Mouse (Mus musculus) kidney, postnatal 36 days (tissue): Measurements from ENCODE around the gene Stk17b.

Experiments
- DNase-seq, 2 experiments: peaks; one replicate each; pipeline ENCODE4 v3.0.0; 2021 to 2022; ENCODE audit warnings: mixed read lengths in 2 of 2

The Stk17b gene

DNA sequence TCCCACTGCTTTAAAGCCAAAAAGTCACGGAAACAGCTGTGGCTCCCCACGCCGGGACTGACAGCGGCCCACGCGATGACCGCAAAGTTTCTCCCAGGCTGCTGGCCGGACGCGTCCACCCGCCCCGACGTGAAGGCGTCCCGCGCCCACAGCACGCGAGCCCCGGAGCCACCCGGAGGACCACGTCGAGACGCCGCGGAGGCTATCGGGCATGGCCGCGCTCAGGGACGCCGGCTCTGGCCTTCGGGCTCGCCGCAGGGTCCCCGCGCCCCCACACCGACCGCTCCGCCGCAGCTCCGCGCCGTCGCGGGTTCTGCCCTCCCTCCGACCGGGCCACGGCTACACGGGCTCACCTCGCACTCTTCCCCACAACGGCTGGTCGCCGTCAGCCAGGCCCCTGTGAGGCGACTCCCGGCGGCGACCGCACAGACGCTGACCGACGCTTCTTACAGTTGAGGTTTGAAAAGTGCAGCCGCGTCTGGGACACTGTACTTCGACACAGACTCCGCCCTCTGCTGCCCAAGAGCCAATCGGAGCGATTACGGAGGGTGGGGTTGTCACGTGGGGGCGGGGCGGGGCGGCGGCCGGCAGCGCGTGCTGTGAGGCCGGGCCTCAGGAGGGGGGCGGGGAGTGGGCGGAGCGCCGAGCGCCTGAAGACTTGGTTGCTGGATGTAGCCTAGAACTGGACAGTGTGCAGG, at the start of gene Stk17b:
Gene Stk17b, minus strand, starts transcription at position 504 of the 698 bp plus-strand sequence.
- DNase-seq: peak; percentile 96 to 98

DNA sequence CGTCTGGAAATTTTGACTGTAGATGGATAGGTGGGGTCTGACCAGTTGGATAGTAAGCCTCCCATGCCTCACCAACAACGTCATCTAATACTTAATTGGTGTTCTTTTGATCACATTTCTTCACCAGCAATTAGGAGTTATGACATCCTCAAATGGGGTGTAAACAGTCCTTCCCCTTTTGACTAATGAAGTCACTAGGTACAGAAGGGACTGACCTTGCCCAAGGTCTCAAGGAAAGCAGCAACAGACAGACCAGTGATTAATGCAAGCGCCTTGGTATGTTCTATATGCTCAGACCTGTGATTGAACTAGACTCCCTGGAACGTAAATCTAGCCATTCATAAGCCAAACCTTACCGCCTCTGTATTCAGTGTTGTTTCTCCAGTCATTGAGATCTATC, 45.3 kb upstream of the Stk17b start:
- DNase-seq: no peak

DNA sequence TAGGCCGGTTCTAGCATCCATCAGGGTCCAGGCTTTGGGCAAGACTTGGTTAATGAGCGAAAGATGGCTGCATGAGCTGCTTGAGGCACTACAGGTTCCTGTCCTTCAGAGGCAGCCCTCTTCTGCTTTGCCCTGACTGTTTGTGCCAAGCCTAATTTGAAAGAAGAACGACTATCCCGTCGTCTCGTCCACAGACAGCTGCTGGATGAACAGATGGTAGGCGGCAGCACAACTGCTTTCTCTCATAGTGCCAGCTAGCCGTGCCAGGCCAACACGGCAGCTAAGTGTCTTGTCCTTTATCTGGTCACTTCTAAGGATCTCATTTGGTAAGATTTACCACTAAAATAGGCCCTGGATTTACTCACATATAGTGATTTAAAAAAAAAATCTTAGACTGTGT, 44.1 kb upstream of the Stk17b start:
- DNase-seq: no peak

DNA sequence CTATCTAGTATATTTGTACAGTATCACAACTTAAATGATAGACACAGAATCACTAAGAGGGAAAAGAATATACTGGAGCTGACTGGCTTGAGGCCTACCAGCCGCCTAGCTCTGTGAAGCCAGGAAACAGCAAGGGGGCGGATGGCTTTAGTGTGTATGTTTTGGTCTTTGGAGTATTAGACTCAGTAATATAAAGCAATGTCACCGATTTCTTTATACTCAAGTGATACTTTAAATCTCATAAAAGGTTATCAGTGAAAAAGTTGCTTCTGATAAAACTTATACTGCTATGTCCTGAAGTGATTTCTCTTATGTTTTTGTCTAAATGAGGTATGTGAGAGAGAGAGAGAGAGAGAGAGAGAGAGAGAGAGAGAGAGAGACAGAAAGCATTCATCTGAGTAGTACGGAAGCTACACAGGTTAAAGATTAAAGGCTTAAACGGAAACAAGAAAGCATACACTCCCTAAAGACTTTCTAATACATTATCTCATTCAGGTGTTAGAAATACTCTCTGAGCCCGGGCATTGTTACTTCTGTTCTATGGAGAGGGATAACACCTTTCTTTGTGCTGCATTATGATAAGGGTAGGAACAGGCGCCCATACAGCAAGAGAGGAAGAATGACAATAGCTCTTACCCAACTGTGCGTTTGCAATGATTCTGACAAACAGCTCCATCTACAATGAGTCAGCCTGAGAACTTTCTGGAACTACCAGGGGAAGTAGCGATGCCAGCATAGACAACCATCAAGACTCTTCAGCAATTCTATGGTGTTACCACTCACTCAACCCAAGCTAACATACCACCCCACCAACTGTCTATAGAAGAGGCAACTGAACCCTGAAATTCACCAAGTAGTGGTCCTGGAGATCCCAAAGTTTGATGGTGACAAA, 39.7 kb upstream of the Stk17b start:
- no peak for DNase-seq

DNA sequence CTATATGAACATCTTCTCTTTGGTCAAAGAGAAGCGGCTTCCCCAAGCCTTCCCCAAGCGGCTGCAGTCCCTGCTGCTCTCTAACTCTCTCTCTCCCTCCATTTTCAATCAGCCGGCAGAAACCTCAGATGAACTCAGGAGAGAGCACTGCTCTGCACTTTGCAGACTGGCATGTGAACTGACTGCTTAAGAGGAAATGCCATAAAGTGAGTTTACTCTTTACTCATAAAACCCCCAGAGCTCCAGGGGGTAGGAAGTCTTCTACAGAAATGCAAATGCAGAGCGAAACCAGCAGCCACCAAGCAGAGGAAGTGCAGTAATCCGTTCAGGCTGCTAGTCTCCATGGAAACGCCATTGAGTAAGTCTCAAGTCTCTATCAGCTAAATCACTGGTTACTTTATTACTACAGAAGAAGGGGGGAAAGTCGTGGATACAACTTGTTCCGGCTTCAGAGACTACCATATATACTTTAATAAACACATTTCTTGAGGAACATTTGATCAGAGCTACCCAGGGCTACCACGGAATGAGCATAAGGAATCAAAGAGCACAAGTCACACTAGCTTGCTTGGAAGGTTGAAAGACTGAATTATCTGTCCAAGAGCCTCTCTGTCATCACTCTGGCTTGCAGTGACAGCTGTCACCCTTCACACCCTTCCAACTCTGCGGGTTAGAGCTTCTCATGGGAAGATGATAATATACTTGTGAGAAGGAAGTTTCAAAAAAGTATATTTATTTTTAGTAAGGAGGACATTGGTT, 38.8 kb upstream of the Stk17b start:
- peak; percentile 34 to 65 for DNase-seq

DNA sequence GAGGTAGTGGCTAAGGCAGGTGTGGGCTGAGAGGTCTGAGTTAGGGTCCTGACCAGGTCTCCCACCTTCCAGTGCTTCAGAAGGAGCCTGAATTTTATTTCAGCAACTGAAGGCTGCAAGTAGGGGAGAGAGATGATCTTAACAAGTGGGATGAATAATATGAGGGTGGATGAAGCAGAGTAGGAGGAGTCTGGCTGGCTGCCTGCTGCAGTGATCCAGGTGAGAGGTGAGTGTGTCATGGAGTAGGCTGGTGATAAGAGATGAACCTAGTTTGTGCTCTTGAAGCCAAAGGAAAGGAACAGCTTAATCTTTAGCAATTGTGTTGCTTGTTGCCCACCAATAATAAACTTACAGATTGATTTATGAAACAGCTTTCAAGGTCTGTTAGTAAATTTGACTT, 37.0 kb upstream of the Stk17b start:
- no peak for DNase-seq

DNA sequence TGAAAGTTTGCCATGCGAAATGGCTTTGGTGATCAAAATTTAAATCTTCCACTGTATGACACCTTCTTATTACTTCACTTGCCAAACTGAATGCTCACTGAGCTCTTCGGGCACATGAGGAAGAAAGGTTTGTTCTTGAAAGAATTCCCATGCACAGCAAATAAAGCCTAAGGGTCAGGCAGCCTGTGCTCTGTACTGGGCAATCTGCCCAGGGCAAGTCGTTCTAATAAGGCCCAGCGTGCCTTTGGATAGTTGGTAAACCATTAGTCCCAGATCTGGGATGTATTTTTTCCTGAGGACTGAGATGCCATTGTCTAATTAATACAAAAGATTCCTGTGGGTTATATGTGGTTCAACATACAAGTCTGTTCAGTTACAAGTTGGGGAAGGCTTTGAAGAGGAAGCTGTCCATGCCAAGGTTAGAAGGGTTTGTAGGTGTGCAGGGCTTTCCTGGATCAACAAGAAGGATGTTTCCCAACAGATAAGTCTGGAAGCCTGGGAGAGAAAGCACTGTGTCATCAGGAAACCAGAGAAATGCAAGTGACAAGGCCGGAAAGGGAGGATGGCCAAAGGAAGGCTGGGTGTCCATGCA, 35.1 kb upstream of the Stk17b start:
- peak; percentile 49 to 60 for DNase-seq

DNA sequence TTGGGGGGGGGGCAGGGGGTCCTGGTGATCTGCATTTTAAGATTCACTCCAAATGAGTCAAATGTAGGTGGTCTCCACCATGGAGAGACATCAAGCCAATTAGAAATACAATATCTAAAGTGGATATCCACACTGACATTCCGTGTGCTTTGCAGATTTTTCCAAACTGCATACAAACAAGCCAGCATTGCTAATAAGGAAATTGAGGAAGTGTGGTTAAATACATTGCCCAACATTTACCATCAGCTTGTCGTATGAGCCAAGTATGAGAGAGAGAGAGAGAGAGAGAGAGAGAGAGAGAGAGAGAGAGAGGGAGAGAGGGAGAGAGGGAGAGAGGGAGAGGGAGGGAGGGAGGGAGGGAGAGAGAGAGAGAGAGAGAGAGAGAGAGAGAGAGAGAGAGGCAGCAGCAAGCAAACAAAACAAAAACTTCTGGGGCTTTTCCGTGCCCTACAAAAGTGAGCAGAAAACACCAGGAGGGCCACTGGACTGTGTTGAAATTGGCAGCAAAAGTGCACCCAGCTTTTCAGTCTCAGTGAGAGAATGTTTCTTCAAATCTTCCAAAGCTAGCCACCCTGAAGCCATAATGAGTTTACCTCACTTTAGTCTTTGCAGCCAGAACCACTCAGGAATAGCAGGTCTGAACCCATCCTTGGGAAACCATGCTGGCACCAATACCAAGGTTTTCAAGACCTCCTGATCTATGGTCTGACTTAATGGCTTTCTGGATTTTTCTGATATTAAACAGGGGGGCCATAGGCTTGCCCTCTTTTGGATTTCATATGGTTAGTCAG, 33.2 kb upstream of the Stk17b start:
- DNase-seq: no peak

DNA sequence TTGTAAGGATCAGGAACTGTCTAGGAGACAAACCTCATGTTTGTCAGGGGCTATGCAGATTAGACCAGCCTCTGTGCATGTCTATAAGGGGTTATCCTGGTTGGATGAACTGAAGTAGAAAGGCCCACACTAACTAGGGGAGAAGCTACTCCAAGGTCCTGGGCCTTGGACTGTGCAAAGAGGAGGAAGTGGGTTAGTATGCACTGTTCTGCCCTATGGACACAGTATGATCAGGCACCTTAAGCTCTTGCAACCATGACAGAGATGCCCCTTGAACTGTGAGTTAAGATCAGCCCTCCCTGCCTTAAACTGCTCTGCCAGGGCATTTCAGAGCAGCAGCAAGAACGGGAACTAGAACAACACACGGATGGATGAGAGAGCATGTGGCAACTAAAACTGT, 31.3 kb upstream of the Stk17b start:
- DNase-seq: no peak

DNA sequence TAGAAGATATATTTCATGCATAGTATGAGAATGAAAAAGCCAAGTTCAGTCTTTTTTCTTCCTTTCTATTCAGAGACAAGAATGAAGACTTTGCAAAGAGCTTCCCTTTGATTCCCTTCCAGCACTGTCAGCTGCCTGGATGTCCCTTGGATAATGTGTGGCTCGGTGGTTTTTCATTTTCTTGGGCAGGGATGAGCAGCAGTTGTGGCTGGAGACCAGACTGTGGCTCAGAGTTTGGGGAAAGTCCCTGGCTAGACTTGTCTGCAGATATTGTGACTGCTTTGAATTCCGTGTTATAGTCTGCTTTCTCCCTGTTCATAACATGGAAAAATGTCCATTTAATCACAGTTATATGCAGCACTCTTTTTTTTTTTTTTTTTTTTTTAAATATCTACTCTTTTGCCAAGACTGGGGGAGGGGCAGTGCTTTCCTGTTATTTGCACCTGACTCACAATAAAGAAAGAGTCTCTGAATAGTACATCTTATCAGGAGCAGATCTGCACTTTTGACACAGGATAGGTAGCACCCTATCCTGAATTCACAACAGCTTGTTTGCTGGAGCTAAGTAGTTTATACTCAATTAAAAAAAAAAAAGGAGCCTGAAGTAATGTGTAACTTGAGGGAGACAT, 29.2 kb upstream of the Stk17b start:
- peak; percentile 41 to 54 for DNase-seq

DNA sequence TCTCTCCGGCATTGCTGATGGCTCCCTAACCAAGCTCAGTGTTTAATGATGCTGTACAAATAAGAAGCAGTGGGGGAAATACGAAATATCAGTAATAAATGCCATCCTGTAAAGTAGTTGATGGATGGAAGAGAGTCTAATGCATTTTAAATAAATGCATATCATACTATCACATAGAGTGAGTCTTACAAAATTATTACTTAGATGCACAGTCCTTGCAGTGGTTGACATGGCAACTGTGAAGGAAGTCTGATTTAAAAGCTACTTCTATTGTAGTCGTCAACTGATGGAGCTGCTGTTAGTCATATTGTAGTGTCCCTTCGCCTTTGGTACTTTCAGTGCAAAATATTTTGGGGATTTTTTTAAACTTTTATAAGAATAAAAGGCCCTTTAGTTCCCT, 26.9 kb upstream of the Stk17b start:
- no peak for DNase-seq

DNA sequence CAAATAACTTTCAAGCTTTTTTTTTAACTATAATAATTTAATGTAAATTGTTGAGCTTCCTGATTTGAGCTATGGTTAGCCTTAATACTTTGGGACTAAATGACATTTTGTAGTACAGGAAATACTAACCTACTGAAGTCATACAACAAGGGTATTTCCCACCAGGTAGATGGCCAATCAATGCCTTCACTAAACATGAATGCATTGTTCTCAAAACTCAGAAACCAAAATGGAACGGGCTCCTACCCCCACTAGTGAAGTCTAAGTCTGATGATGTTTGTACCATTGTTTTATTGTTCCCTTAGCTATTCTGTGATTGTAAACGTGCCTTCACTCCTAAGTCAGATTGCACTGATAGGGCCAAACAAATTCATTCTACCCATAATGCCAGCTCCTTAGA, 23.2 kb upstream of the Stk17b start:
- DNase-seq: no peak

DNA sequence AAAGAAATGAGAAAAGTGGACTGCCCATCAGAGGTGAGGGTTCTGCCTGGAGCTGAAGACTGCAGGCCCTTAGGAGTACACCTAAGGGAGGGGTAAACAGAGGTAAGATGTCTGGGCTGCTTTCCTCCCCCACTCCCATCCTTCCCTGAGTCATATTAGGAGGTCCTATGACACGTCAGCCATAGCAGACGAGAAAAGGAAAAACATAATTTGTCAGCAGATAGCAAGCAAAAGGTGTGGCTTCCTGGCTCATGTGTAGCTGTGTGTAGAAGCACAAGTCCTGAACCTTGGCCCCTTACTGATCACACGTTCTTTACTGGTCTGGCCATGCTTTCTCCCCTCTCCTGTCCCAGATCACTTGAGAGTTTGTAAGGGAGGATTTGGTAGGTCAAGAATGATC, 12.8 kb upstream of the Stk17b start:
- no peak for DNase-seq

DNA sequence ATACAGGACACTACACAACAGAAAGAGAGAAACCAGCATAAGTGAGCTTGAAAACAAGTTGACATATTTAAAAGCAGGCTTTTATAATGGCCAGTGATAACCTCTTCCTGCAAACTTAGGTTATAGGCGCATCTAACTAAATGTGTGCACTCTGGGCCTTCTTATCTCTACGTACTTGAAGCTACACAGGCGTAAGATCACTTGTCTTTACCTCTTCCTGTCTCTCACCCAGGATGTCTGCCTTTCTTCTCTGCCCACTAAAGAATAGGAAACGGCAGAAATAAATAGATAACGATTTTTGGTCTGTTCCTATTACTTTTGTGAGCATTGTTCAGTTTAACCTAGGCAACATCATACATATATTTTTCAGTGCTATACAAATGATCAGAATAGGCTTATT, 12.1 kb upstream of the Stk17b start:
- no peak for DNase-seq

DNA sequence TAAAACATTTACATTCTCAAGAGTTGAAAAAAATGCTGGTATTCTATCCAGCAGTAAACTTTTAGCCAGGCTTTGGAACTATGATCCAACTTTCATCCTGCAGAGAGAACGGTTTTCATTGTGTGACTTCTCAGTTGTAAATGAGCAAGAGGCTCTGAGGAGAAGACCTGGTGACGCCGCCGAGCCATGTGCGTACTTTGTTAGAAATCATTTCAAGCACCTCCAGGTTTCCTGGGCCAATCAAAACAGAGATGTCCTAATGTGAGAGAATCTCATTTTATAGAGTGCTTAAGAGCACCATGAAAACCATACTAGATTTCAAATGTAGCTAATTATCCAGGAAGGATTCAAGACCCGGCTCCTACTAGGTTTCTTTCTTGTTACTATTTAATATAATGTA, 11.2 kb upstream of the Stk17b start:
- DNase-seq: no peak

DNA sequence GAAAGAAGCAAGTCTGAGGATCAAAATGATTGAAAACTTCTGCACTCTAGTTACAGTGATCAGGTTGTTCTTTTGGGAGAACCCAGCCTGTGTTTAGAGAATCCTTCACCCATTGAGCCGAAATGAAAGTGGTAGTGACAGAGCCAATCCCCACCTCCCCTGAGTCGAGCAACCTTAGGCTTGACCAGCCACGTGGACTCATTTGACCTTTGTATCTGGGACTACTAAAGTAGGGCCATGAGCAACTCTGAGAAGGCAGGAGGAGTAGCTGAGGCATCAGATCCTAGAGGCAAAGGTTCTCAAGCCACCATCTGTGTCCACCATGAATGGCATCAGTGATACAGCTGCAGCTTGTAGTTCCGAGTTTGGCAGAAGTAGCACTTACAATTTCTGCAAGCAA, 10.6 kb upstream of the Stk17b start:
- DNase-seq: no peak

DNA sequence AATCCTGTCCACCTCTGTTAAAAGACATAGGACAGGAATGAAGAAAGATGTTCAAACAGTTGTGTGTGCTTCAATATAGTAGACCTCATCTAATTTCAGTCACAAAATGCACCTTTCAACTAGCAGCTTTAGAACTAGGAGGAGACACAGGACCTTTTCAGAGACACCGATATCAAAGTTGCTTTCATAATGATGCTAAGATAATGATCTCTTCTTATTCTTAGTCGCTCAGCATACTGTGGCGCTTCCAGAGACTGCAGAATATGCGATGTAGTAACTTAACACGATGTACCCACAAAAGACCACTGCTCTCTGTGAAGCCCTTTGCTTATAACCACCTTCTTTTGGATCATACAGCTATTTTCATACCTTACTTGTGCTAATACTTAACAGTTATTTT, 10.1 kb upstream of the Stk17b start:
- no peak for DNase-seq

DNA sequence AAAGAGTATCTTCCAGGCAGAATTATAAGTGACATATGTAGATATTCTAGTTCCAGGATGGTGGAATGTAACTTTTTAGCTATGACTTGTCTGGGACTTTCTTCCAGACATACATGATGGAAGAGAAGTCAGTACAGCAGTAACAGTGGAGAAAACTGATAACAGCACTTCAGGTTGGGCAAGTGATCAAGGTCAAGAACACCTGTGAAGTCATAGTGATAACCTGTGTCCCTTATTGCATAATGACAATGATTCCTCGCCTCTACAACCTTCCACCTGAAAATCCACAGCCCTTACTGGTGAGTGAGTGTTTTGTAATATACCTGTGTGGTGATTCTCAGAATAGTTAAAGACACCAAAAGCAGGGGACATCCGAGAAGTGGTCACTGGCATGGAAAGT, 9.3 kb upstream of the Stk17b start:
- DNase-seq: no peak

DNA sequence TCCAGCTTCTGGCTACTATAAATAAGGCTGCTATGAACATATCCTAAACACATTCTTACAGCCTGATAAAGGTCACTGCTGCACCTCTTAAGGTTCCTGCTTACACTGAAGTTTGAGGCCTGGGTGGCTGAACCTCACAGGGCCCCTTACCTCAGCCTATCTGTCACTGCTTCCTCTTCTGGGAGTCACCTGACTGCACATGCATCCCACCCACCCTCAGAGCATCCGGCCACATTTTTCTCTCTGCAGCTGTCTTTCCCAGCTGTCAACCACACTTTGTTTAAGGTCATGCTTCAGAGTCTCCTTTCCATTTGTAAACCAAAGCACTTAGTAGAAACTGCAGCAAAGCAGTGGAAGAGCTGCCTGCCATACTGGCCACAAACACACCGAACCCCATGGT, 6.3 kb upstream of the Stk17b start:
- DNase-seq: no peak

DNA sequence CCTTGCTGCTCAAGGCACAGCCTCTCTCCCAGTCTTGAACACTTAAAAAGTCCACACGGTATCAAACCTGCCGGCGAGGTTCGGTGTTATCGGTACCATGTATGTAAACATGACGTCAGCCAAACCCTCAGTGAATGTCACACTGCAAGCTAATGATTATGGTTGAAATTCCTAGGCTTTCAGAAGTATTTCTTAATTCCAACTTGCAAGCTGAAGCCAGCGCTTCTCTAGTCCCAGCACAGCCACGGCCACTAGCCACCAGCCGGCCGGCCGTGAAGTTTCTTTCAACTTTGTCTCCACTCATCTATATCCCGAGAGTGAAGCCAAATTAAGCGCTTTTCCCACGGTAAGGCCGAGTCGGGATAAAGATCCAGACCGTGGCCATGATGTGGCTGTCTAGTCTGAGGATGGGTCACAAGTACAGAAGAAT, 718 bp downstream of the Stk17b start:
- peak; percentile 19 to 59 for DNase-seq

DNA sequence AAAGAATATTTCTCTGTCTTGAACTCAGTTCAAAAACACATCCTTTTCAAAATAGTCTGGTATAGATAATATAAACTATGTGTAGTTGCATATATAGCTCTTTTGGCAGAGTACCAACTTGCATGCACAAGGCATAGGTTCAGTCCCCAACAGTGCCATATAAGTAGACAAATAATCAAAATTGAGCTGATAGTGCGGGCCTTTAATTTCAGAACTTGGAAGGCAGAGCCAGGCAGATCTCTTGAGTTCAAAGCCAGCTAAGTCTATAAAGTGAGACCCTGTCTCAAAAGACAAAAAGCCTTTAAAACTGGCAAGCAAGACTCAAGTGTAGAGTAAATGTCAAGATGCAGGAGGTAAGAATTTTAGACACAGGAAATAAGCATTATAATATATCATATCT, 2.1 kb downstream of the Stk17b start:
- DNase-seq: no peak

DNA sequence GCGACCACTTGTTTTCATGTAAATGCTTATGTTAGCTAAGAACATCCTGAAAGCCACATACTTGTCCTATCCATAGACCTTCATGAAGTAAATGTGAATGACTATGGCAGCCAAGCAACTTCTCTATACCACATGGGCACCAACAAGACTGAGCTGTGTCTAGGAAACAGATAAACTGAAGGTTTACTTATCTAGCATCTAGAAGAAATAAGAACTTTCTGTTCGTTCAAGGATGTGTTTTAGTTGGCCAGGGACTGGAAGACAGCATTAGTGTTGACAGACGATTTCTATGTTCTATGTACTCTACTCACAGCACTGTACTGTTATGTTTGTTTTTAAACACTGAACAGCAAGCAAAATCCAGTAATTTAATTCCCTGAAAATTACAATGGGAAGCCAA, 2.9 kb downstream of the Stk17b start:
- DNase-seq: no peak
